Mouse (Mus musculus) bone marrow macrophage, adult 2 months (primary cell): ENCODE data around the gene Tnfrsf26. TPM values are rescaled to one million over a fixed set of nuclear protein-coding genes. Genes with fewer than 3 reads are reported as not detected.
A peak's percentile ranks its signal among the peaks of the same experiment; 100 is the strongest.

Experiments
- H3K27ac ChIP-seq: 2 replicates; pipeline ENCODE4 v1.5.1; 2012; ENCODE audit warnings: low read depth, low read length; ENCODE audit not compliant: insufficient read depth
- H3K4me1 ChIP-seq: 2 replicates; pipeline ENCODE4 v1.6.1; 2012; ENCODE audit warnings: low read length; ENCODE audit not compliant: control insufficient read depth, insufficient read depth
- H3K4me3 ChIP-seq: 2 replicates; pipeline ENCODE4 v1.5.1; 2012; ENCODE audit warnings: mild to moderate bottlenecking, low read length, moderate library complexity; ENCODE audit not compliant: insufficient read depth
- CTCF ChIP-seq: IDR thresholded peaks from 2 replicates; pipeline ENCODE4 v1.5.1; 2012; ENCODE audit warnings: low read depth, mild to moderate bottlenecking, low read length, moderate library complexity
- POLR2A ChIP-seq: IDR thresholded peaks from 2 replicates; pipeline ENCODE4 v1.6.1; 2012; ENCODE audit warnings: mild to moderate bottlenecking, low read depth, low read length, borderline replicate concordance
- polyA plus RNA-seq: library from polyadenylated mRNA; stranded (reverse); fragments of >200 nt; gene quantifications from 2 replicates; pipeline ENCODE4 v1.2.4, GENCODE M21; 2012; ENCODE audit not compliant: missing spikeins, insufficient read depth, insufficient read length

Tnfrsf26 gene
- polyA plus RNA-seq, 1 experiment: 7.6 TPM

DNA sequence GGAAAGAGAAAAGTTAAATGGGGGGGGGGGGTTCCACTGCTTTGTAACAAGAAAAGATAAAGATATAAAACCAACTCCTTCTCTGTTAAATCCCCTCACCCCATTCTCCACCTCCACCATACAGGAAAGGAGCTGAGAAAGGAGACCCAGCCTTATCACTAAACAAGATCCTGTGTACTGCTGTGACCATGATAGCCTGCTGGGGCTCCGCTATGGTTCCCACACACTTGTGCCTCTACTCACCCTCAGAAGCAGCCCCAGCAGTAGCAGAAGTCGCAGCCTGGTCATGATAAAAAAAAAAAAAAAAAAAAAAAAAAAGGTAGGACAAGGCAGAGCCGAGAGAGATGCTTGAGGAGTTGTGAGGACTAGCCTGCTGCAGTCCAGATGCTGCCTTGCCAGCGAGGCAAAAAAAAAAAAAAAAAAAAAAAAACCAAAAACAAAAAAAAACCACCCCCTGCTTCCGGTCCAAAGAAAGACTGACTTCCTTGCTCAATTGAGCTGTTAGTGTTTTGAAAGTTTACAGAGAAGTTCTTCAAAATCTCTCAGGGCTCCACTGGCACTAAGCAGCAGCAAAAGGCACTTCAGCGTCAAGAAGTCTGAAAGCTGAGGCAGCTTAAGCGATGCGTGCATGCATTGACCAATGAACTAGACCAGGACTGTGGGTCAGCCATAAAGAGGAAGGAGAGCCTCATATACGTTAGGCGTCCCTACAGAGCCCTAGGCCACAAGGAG lies 801 bp downstream of the Tnfrsf26 start:
- Histone ChIP-seq H3K27ac (peak overlapping the region; percentile 94), H3K4me3 (peak overlapping the region; percentile 58)

GRCm38 (mm10) chr7:143626178-143626577 lies 2.3 kb downstream of the Tnfrsf26 start:
- no peak overlapping the region for H3K27ac ChIP-seq
- no peak for TF ChIP-seq CTCF
- no peak for TF ChIP-seq POLR2A

More for the DNA sequence above, 801 bp downstream of the Tnfrsf26 start:
- TF ChIP-seq POLR2A (no peak), CTCF (no peak)
- H3K4me1 ChIP-seq: peaks cover 42% of the 10 kb centered on the region

DNA sequence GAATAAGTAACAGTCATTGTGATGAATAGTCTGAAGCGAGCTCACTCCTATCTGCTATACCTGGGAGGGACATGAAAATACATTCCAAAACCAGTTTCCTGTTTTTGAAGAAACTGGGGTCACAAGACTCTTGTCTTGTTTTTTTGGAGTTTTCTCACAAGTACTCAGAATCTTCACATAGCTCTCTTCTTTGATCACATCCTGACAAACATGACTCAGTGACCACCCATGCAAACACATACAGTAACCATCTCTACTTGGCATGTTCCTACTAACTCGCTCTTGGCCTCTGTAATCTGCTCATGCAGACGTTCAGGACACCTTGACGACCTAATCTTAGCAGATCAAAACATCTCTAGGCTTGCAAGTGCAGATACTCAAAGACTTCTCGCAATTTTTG lies 3.4 kb downstream of the Tnfrsf26 start:
- Histone ChIP-seq H3K4me1 (peaks cover 36% of the 10 kb centered on the region), H3K4me3 (no peak overlapping the region; the same call in 1 of the 2 replicates), H3K27ac (peak overlapping the region; percentile 67)
- TF ChIP-seq CTCF: no peak
- TF ChIP-seq POLR2A: no peak

More at GRCm38 (mm10) chr7:143626178-143626577, 2.3 kb downstream of the Tnfrsf26 start:
- Histone ChIP-seq H3K4me3 (0 out of 2 replicates have a peak overlapping the region, but pooled peaks have one; percentile 3), H3K4me1 (peaks cover 37% of the 10 kb centered on the region)

GRCm38 (mm10) chr7:143624561-143624960 lies 4.0 kb downstream of the Tnfrsf26 start:
- Histone ChIP-seq H3K4me1 (peaks cover 32% of the 10 kb centered on the region), H3K27ac (peak overlapping the region; percentile 67), H3K4me3 (no peak overlapping the region)
- TF ChIP-seq POLR2A: no peak
- no peak for TF ChIP-seq CTCF

- no peak overlapping the region for H3K4me3 ChIP-seq
- H3K27ac ChIP-seq: no peak overlapping the region
- TF ChIP-seq POLR2A (no peak), CTCF (no peak)
- H3K4me1 ChIP-seq: peaks cover 13% of the 10 kb centered on the region
Measured at GRCm38 (mm10) chr7:143620951-143621350, 7.6 kb downstream of the Tnfrsf26 start.

DNA sequence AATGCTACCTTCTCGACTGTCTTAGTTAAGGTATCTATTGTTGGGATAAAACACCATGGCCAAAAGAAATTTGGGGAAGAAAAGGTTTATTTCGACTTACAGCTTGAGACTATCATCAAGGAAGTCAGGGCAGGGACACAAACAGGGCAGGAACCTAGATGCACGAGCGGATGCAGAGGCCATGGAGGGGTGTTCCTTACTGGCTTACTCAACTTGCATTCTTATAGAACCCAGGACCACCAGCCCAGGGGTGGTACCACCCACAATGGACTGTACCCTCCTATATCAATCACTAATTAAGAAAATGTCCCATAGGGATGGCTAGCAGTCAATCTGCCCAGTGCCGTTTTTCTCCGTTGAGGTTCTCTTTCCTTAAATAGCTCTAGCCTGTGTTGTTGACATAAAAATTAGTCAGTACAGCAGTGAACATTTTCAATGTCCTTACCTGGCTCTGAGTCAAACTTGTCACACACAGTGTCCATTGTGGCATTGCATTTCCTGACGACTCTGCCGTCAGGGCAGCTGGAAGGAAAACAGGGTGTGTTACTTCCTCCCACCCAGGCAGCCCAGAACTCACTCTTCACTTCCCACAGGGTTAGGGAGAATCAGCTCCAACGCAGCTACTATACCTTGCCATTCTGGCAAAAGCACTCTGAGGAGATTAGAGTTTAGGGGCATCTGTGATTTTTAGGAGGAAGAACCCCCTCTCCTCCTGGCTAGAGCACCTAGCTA lies 14.0 kb downstream of the Tnfrsf26 start:
- TF ChIP-seq CTCF (no peak), POLR2A (no peak)
- Histone ChIP-seq H3K4me3 (no peak overlapping the region), H3K4me1 (peaks cover 15% of the 10 kb centered on the region), H3K27ac (peak overlapping the region; percentile 28)

- Histone ChIP-seq H3K4me1 (peaks cover 15% of the 10 kb centered on the region), H3K4me3 (no peak overlapping the region), H3K27ac (no peak overlapping the region)
- TF ChIP-seq POLR2A (no peak), CTCF (peak; percentile 28; the same call in 1 of the 2 replicates)
Measured at GRCm38 (mm10) chr7:143612215-143612614, 16.3 kb downstream of the Tnfrsf26 start.

GRCm38 (mm10) chr7:143605321-143605720 lies 23.2 kb downstream of the Tnfrsf26 start:
- H3K4me3 ChIP-seq: no peak overlapping the region
- H3K27ac ChIP-seq: no peak overlapping the region
- TF ChIP-seq CTCF (no peak), POLR2A (no peak)
- H3K4me1 ChIP-seq: peaks cover 5% of the 10 kb centered on the region

DNA sequence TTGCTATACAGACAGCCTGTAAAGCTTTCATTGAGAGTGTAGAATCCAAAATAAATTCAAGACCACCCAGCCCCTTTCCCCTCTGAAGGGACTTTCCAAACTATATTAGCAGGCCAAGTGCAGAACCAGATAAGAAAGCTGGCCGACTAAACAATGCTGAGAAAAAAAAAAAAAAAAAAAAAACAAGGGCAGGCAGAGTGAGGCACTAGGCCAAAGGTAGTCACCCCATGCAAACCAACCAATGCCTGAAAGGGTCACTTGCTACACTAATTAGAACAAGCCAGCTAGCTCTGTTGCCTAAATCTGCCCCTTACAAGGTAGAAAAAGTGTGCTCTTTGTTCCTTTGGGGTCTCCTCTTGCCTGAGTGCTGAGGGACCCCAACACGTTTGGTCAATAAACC lies 23.6 kb downstream of the Tnfrsf26 start:
- peaks cover 5% of the 10 kb centered on the region for H3K4me1 ChIP-seq
- TF ChIP-seq CTCF (no peak), POLR2A (no peak)
- no peak overlapping the region for H3K4me3 ChIP-seq
- no peak overlapping the region for H3K27ac ChIP-seq

DNA sequence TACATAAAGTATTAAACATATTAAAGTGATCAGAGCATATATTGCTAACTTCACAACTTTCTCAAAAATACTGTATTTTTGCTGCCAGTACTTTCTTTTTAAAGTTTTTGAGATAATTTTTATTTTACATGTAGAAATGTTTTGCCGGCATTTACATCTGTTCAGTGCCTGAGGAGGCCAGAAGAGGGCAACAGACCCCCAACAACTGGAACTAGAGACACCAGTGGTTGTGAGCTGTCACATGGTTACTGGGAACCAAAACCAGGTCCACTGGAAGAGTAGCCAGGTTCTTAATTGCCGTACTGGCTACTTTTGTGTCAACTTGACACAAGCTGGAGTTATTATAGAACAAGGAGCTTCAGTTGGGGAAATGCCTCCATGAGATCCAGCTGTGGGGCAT lies 26.8 kb downstream of the Tnfrsf26 start:
- H3K4me3 ChIP-seq: no peak overlapping the region
- no peak overlapping the region for H3K27ac ChIP-seq
- TF ChIP-seq CTCF (no peak), POLR2A (no peak)
- peaks cover 12% of the 10 kb centered on the region for H3K4me1 ChIP-seq
